Mouse (Mus musculus): ENCODE results near the gene Dmrt1. TPM values are rescaled to one million over a fixed set of nuclear protein-coding genes. Genes with fewer than 3 reads are reported as not detected.
A peak's percentile ranks its signal among the peaks of the same experiment; 100 is the strongest.

Gene Dmrt1
- polyA plus RNA-seq, 1 experiment: not detected

DNA sequence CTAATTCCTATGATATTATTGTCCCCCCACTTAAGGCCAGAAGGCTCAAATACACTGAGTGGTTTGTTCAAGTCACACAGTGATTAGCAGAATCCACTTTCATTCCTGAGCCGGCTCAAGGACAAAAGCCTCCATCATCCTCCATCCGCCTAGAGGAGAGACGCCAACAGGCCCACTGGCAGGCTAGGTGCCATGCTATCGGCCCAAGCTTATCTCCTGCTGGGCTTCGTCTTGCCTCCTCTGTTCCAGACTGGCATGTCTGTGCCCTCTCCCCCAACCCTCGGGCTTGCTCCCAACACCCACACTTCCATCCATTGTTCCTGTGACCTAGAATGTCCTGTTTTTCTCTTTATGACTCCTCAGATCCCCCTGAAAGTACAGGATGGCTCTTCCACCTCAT lies 8.0 kb upstream of the Dmrt1 start:
- H3K27ac ChIP-seq (ENCODE audit: insufficient read depth, low read depth, low read length): no peak overlapping the region
- no peaks in the 10 kb centered on the region for H3K4me1 ChIP-seq (ENCODE audit: control insufficient read depth, insufficient read depth, low read length)
- no peak overlapping the region for H3K4me3 ChIP-seq (ENCODE audit: insufficient read depth, low read length)
- TF ChIP-seq CTCF (IDR thresholded peaks at IDR 0.05; ENCODE audit: low read depth, low read length) (no peak), POLR2A (IDR thresholded peaks at IDR 0.05; ENCODE audit: borderline replicate concordance, low read depth, low read length) (no peak)

DNA sequence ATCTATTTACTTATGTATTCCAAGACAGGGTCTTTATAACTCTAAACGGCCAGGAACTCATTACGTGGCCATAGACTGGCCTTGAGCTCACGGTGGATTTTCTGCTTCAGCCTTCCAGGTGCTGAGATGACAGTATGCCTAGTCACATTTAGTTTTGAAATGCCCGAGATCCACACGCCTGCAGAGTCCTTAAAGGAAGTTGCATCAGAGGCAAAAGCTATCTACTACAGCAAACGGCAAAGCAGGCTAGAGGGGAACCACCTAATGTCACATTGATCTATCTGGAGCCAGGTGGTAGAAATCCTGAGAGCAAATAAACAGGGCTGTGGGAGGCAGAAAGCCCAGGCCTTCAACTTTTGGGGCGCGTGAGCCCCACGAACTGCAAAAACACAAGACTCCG lies 540 bp upstream of the Dmrt1 start:
- H3K27ac ChIP-seq (ENCODE audit: insufficient read depth, low read depth, low read length): no peak overlapping the region
- H3K4me1 ChIP-seq (ENCODE audit: control insufficient read depth, insufficient read depth, low read length): no peaks in the 10 kb centered on the region
- TF ChIP-seq CTCF (IDR thresholded peaks at IDR 0.05; ENCODE audit: low read depth, low read length): no peak
- H3K4me3 ChIP-seq (ENCODE audit: insufficient read depth, low read length): no peak overlapping the region

DNA sequence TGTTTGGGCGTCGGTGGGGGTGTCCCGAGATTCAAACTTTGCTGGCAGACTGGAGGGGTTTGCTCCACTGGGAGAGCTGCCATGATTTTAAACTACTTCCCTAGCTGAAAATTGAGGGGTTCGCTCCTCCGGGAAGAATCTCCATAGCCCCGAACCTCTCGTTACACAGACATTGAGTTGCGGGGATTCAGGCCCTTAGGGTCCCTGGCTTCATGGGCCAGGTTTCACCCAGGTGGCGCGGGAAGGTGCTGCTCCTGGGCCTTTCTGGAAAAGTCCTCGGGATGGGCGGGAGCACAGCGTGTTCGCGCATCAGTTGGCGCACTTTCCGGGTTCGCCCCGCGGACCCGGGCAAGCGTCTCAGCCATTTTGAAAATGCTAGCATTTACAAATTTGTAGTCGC lies 1.2 kb downstream of the Dmrt1 start:
- Histone ChIP-seq H3K27ac (ENCODE audit: insufficient read depth, low read depth, low read length) (no peak overlapping the region), H3K4me1 (ENCODE audit: control insufficient read depth, insufficient read depth, low read length) (no peaks in the 10 kb centered on the region), H3K4me3 (ENCODE audit: insufficient read depth, low read length) (no peak overlapping the region)
- TF ChIP-seq CTCF (IDR thresholded peaks at IDR 0.05; ENCODE audit: low read depth, low read length) (no peak), POLR2A (IDR thresholded peaks at IDR 0.05; ENCODE audit: borderline replicate concordance, low read depth, low read length) (no peak)

DNA sequence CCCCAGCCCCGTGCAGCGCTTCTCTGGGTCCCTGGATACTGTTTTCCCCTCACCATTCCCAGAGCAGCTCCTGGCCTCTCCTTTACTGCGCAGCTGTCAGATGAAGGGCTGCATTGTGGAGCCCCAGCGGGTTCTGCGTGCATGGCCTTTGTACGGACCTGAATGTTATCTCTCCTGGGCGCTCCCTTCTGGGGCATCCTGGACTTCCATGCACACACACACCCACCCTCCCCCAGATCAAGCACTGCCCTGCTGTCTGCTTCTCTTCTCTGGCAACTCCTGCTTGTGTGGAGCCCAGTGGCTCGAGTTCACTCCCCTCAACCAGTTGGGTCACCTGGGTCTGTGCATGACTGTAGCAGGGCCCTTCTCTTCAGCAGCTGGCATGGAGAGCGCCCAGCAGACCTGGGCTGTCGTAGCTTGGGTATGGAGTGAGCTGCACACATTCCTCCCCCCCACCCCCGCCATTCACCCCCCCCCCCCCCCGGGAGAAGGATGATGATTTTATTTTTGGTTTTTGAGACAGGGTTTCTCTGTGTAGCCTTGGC lies 9.6 kb downstream of the Dmrt1 start:
- TF ChIP-seq CTCF (IDR thresholded peaks at IDR 0.05; ENCODE audit: low read depth, low read length) (no peak), POLR2A (IDR thresholded peaks at IDR 0.05; ENCODE audit: borderline replicate concordance, low read depth, low read length) (no peak)
- H3K4me1 ChIP-seq (ENCODE audit: control insufficient read depth, insufficient read depth, low read length): no peaks in the 10 kb centered on the region

DNA sequence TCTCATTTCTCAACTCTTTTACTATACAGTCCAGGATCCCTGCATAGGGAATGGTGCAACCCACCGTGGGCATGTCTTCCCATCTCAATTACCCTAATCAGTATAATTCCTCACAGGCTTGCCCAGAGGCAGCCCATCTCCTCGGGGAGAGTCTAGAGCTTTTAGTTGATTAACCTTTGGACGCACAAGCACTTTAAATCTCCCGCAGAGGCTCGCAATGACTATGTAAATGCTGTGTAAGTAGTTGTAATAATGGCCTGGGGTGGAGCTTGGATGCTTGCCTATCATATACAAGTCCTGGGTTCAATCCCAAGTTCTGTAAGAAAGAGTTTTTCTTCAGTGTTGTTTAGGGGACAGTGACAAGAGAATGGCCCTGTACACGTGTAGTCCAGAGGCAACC lies 18.7 kb downstream of the Dmrt1 start:
- H3K4me3 ChIP-seq (ENCODE audit: insufficient read depth, low read length): no peak overlapping the region
- no peak for TF ChIP-seq CTCF (IDR thresholded peaks at IDR 0.05; ENCODE audit: low read depth, low read length)
- TF ChIP-seq POLR2A (IDR thresholded peaks at IDR 0.05; ENCODE audit: borderline replicate concordance, low read depth, low read length): no peak
- H3K4me1 ChIP-seq (ENCODE audit: control insufficient read depth, insufficient read depth, low read length): no peaks in the 10 kb centered on the region
- H3K27ac ChIP-seq (ENCODE audit: insufficient read depth, low read depth, low read length): no peak overlapping the region

More for the DNA sequence above, 9.6 kb downstream of the Dmrt1 start:
- H3K4me3 ChIP-seq (ENCODE audit: insufficient read depth, low read length): no peak overlapping the region
- H3K27ac ChIP-seq (ENCODE audit: insufficient read depth, low read depth, low read length): no peak overlapping the region

DNA sequence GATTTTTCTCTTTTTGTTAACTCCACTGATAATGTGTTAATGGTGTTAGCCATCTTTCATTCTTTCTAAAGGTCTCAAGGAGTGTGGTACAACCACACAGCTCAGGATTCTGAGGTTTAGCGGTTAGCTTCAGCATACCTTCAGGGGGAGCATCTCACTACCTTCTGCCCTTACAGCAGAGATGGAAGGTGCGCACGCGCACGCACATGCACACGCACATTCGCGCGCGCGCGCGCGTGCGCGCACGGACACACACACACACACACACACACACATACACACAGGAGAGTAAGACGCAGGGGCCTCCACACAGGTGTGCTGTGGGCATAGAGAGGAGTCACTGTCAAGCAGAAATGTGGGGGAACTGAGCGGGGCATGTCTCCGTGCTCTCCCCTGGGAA lies 20.3 kb downstream of the Dmrt1 start:
- TF ChIP-seq POLR2A (IDR thresholded peaks at IDR 0.05; ENCODE audit: borderline replicate concordance, low read depth, low read length): no peak
- TF ChIP-seq CTCF (IDR thresholded peaks at IDR 0.05; ENCODE audit: low read depth, low read length): no peak
- H3K4me3 ChIP-seq (ENCODE audit: insufficient read depth, low read length): no peak overlapping the region
- no peaks in the 10 kb centered on the region for H3K4me1 ChIP-seq (ENCODE audit: control insufficient read depth, insufficient read depth, low read length)
- H3K27ac ChIP-seq (ENCODE audit: insufficient read depth, low read depth, low read length): no peak overlapping the region

DNA sequence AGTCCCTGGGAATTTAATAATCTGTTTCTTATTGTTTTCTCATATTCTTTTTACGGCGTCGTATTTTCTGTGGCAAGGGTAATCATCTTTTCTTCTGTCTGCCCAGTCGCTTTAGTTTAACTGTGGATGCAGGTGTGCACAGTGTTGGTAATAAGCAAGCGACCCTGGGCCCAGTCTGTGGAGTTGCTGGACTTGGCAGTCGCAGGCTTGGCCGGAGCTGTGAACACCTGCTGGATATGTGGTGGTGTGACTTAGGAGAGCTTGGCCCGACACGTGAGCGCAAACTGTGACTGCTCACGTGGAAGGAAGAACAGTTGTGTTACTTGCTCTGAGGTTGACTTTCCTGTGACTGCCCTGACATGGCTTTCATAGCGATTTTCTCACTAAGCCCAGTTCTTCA lies 24.3 kb downstream of the Dmrt1 start:
- H3K4me1 ChIP-seq (ENCODE audit: control insufficient read depth, insufficient read depth, low read length): no peaks in the 10 kb centered on the region
- TF ChIP-seq POLR2A (IDR thresholded peaks at IDR 0.05; ENCODE audit: borderline replicate concordance, low read depth, low read length) (no peak), CTCF (IDR thresholded peaks at IDR 0.05; ENCODE audit: low read depth, low read length) (no peak)
- H3K27ac ChIP-seq (ENCODE audit: insufficient read depth, low read depth, low read length): no peak overlapping the region
- no peak overlapping the region for H3K4me3 ChIP-seq (ENCODE audit: insufficient read depth, low read length)

DNA sequence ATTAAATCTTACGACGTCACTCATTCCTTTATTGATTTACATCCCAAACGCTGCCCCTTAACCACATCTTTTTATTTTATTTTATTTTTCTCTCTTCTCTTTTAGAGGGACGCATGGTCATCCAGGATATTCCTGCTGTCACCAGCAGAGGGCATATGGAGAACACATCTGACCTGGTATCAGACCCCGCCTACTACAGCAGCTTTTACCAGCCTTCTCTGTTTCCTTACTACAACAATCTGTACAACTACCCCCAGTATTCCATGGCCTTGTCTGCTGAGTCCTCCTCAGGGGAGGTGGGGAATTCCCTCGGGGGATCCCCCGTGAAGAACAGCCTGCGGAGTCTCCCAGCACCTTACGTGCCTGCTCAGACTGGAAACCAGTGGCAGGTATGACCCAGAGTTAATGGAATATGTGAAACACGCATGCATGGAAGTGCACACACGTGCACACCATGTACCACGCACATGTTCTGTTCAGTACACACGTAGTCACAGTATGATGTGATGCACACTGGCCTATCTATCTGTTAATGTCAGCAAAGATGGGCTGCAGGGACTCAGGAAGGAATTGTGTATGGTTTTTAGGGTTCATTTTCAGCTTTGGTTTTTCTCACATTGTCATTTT lies 40.4 kb downstream of the Dmrt1 start:
- TF ChIP-seq POLR2A (IDR thresholded peaks at IDR 0.05; ENCODE audit: borderline replicate concordance, low read depth, low read length): no peak
- peak; percentile 58 for TF ChIP-seq CTCF (IDR thresholded peaks at IDR 0.05; ENCODE audit: low read depth, low read length)
- Histone ChIP-seq H3K4me1 (ENCODE audit: control insufficient read depth, insufficient read depth, low read length) (no peaks in the 10 kb centered on the region), H3K4me3 (ENCODE audit: insufficient read depth, low read length) (no peak overlapping the region), H3K27ac (ENCODE audit: insufficient read depth, low read depth, low read length) (no peak overlapping the region)

DNA sequence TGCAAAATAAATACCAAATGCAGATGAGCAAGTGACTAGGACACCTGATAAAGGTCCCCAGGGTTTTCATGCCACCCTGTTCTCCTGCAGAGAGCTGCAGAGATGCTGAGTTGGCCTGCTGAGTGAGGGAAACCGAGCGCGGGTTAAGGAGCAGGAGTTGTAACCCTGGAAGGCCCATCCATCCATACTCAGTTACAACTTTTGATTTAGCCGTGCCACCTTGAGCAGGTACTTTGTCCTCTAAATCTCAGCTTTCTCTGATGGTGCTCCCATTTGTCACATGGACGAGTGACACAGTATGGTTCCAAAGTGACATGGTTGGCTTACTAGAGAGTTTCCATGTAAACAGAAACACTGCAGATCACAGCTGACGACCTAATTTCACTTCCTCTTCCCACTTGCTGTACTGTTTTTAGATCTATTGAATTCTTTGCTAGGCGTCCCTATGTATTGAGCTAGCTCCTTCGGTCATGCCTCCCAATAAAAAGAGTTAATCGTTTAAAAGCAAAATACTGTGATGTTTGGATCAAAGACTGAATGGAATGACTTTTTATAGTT lies 41.7 kb downstream of the Dmrt1 start:
- no peak overlapping the region for H3K4me3 ChIP-seq (ENCODE audit: insufficient read depth, low read length)
- no peak overlapping the region for H3K27ac ChIP-seq (ENCODE audit: insufficient read depth, low read depth, low read length)
- H3K4me1 ChIP-seq (ENCODE audit: control insufficient read depth, insufficient read depth, low read length): no peaks in the 10 kb centered on the region
- TF ChIP-seq CTCF (IDR thresholded peaks at IDR 0.05; ENCODE audit: low read depth, low read length): no peak
- no peak for TF ChIP-seq POLR2A (IDR thresholded peaks at IDR 0.05; ENCODE audit: borderline replicate concordance, low read depth, low read length)

DNA sequence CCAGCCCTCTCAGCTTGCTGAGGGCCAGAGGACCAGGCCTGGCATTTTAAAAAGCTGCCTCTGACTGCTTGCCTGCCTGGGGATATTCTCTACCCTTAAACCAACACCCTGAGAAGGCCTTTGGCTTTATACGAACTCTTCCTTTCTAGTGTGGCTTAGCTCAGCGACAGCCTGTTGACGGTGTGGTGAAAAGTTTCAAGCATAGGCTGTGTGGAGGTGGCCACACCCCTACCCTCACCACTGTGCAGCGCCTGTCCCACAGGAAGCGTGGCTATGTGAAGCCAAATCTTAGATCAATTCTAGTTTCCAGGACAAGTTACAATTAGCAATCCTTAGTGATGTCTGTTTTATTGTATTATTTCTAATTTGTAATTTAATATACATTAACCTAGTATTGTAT lies 44.9 kb downstream of the Dmrt1 start:
- TF ChIP-seq CTCF (IDR thresholded peaks at IDR 0.05; ENCODE audit: low read depth, low read length): no peak
- TF ChIP-seq POLR2A (IDR thresholded peaks at IDR 0.05; ENCODE audit: borderline replicate concordance, low read depth, low read length): no peak
- no peaks in the 10 kb centered on the region for H3K4me1 ChIP-seq (ENCODE audit: control insufficient read depth, insufficient read depth, low read length)
- H3K4me3 ChIP-seq (ENCODE audit: insufficient read depth, low read length): no peak overlapping the region
- no peak overlapping the region for H3K27ac ChIP-seq (ENCODE audit: insufficient read depth, low read depth, low read length)
